Mouse (Mus musculus): Measurements from ENCODE around the gene Jam3. TPM values are rescaled to one million over a fixed set of nuclear protein-coding genes. Genes with fewer than 3 reads are reported as not detected.

The Jam3 gene
- polyA plus RNA-seq, 1 experiment from 2014 or later, result 26.3 TPM

DNA sequence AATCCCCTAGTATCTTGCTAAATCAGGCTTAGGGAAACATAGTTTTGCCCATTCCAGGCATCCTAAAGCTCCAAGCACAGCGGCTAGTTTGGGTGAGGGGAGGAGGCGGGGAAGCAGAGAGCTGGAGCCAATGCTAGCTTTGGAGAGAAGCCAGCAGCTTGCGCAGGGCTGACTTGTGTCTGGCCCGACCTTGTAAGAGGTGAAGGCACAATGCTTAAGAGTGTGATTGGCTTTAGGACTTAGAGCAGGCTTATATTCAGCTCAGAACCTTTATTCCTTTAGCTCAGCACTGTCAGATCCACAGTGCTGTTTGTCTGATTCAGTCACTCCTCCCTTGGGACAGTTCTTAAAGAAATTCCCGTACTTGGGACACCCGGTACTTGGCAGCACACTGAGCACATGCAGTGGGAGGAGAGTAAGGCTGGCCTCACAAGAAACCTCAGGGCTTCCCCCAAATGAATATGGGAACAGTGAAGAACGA, 36.3 kb upstream of the Jam3 start:
- Histone ChIP-seq H3K9ac (ENCODE audit: low read depth, low read length) (no peak overlapping the region), H3K36me3 (ENCODE audit: control insufficient read depth, insufficient read depth, low read length) (no peaks in the 10 kb centered on the region), H3K9me3 (ENCODE audit: control insufficient read depth, low read length) (no peaks in the 10 kb centered on the region), H3K4me3 (ENCODE audit: low read depth, low read length) (no peak overlapping the region), H3K4me2 (peak overlapping the region; percentile 49), H3K4me1 (replicated peaks; ENCODE audit: control insufficient read depth, insufficient read depth, low read length) (peaks cover 6% of the 10 kb centered on the region; the same call in 1 of the 2 replicates), H3K27ac (ENCODE audit: low read depth, low read length) (no peak overlapping the region), H3K27me3 (replicated peaks; ENCODE audit: control insufficient read depth, insufficient read depth, low read length) (no peaks in the 10 kb centered on the region)
- WGBS, result 19% methylated on average over 7 of the region's 7 CpGs
- ATAC-seq (replicated peaks; ENCODE audit: low FRiP score) (peak; percentile 21; the same call in 1 of the 2 replicates), DNase-seq (ENCODE audit: low spot score) (no peak)

DNA sequence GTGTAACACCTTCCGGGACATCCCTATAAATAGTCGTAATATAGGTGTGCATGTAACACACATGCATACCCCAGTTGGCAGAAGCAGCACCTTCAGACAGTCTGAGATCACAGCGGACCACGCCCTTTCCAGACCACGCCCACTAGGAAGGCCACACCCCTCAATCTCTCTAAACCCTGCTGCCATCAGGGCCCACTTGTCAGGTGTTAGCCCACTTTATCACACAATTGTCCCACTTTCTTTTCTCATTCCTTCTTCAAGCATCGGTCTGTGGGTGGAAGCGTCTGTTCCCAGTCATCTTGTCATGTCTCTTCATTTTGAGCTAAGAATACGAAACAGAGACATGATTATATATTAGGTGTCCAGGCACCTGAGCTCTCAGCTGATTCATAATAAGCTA, 35.2 kb upstream of the Jam3 start:
- 70% methylated on average over 8 of the region's 8 CpGs for WGBS
- H3K27ac ChIP-seq (ENCODE audit: low read depth, low read length), result no peak overlapping the region
- H3K4me1 ChIP-seq (replicated peaks; ENCODE audit: control insufficient read depth, insufficient read depth, low read length), result peaks cover 6% of the 10 kb centered on the region; the same call in 1 of the 2 replicates
- no peak overlapping the region for H3K9ac ChIP-seq (ENCODE audit: low read depth, low read length)
- no peaks in the 10 kb centered on the region for H3K27me3 ChIP-seq (replicated peaks; ENCODE audit: control insufficient read depth, insufficient read depth, low read length)
- DNase-seq (ENCODE audit: low spot score), result no peak
- ATAC-seq (replicated peaks; ENCODE audit: low FRiP score), result no peak
- H3K4me3 ChIP-seq (ENCODE audit: low read depth, low read length), result no peak overlapping the region
- H3K9me3 ChIP-seq (ENCODE audit: control insufficient read depth, low read length), result no peaks in the 10 kb centered on the region
- H3K4me2 ChIP-seq, result no peak overlapping the region
- no peaks in the 10 kb centered on the region for H3K36me3 ChIP-seq (ENCODE audit: control insufficient read depth, insufficient read depth, low read length)

DNA sequence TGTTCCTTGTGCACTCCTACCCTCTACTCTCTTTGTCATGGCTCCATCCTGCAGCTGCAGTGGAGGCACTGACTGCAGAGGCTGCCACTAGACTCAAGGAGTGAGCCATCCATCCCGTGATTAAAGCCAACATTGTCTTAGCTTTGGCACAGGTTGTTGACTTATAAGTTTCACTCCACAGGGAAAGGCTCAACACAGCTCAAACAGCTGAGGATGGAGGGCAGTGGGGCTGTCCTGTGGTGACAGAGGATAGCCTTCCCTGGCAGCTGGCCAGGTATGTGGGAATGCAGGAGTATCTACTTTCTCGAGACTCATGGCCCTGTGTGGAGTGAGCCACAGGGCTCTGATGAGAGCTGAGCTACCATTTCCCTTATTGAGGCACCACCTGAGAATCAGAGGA, 34.1 kb upstream of the Jam3 start:
- H3K4me1 ChIP-seq (replicated peaks; ENCODE audit: control insufficient read depth, insufficient read depth, low read length), result peaks cover 6% of the 10 kb centered on the region; the same call in 1 of the 2 replicates
- H3K27me3 ChIP-seq (replicated peaks; ENCODE audit: control insufficient read depth, insufficient read depth, low read length), result no peaks in the 10 kb centered on the region
- H3K4me2 ChIP-seq, result no peak overlapping the region
- no peaks in the 10 kb centered on the region for H3K36me3 ChIP-seq (ENCODE audit: control insufficient read depth, insufficient read depth, low read length)
- H3K27ac ChIP-seq (ENCODE audit: low read depth, low read length), result no peak overlapping the region
- ATAC-seq (replicated peaks; ENCODE audit: low FRiP score), result no peak
- no peak for DNase-seq (ENCODE audit: low spot score)
- no peak overlapping the region for H3K9ac ChIP-seq (ENCODE audit: low read depth, low read length)
- WGBS, result 83% methylated on average over 2 of the region's 2 CpGs
- H3K4me3 ChIP-seq (ENCODE audit: low read depth, low read length), result no peak overlapping the region
- no peaks in the 10 kb centered on the region for H3K9me3 ChIP-seq (ENCODE audit: control insufficient read depth, low read length)

DNA sequence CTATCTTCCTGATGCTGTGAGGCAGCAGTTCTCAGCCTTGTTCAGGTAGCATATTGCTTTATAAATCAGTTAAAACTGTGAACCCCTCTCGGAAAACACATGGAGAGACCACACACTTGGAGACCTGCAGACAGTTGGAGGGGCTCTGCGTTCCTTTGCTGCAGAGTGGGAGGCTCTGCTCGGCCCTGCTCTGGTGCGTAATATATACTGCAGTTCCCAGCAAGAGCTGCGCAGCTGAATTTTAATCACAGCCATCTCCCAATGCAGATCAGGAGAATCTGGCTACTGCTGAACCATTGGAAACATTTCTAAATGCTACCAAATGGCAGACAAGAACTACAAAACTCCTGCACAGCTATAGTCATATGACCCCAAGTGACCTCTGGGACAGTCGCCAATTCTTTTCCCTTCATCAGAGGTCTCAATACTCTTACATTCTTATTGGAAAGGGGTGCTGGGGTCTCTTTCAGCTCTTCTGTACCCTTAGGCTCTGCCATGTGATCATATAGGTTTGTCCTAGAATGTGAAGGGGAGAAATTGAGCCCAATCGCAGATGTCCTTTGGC, 33.5 kb upstream of the Jam3 start:
- WGBS, result 82% methylated on average over 7 of the region's 7 CpGs
- Histone ChIP-seq H3K4me2 (no peak overlapping the region), H3K9ac (ENCODE audit: low read depth, low read length) (no peak overlapping the region), H3K4me1 (replicated peaks; ENCODE audit: control insufficient read depth, insufficient read depth, low read length) (peaks cover 6% of the 10 kb centered on the region; the same call in 1 of the 2 replicates), H3K4me3 (ENCODE audit: low read depth, low read length) (no peak overlapping the region), H3K36me3 (ENCODE audit: control insufficient read depth, insufficient read depth, low read length) (no peaks in the 10 kb centered on the region), H3K27ac (ENCODE audit: low read depth, low read length) (no peak overlapping the region), H3K27me3 (replicated peaks; ENCODE audit: control insufficient read depth, insufficient read depth, low read length) (no peaks in the 10 kb centered on the region), H3K9me3 (ENCODE audit: control insufficient read depth, low read length) (no peaks in the 10 kb centered on the region)
- ATAC-seq (replicated peaks; ENCODE audit: low FRiP score), result no peak
- no peak for DNase-seq (ENCODE audit: low spot score)

DNA sequence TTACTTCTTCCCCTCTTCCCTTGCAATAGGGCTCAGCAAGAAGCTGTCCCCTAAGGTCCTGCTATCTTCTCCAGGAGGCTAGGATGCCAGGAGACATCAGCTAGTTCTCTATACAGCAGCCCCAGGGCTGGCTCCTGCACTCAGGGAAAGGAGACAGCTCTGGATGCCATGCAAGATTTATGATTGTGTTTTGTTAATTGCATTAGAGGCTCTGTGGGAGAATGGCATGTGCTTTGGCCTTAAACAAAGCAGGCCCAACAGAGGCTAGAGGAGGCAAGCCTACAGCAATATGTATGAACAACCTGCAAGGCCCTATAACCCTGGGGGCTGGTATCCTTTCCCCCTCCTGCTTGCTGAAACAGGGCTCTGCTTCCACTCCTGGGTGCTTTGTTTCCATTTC, 30.6 kb upstream of the Jam3 start:
- no peak for ATAC-seq (replicated peaks; ENCODE audit: low FRiP score)

DNA sequence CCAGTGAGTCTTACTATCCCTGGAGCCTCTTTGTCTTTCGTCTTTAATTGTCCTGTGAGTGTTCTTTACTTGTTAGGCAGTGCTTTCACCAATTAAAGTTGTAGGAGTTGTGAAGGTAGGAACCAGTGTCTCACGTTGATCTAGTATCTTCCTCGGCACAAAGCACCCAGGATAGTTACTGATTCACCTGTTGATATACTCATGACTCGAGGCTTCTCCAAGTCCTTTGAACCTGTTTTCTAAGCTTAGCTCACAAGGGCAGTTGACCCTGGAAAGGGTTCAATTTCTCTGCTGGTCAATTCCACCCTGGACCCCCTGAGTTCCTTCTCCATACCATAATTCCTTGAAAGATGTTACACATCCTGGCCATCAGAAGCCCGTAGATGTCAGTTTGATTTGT, 26.9 kb upstream of the Jam3 start:
- no peaks in the 10 kb centered on the region for H3K36me3 ChIP-seq (ENCODE audit: control insufficient read depth, insufficient read depth, low read length)
- H3K27ac ChIP-seq (ENCODE audit: low read depth, low read length), result no peak overlapping the region
- H3K27me3 ChIP-seq (replicated peaks; ENCODE audit: control insufficient read depth, insufficient read depth, low read length), result no peaks in the 10 kb centered on the region
- H3K9ac ChIP-seq (ENCODE audit: low read depth, low read length), result no peak overlapping the region
- H3K4me2 ChIP-seq, result no peak overlapping the region
- no peaks in the 10 kb centered on the region for H3K9me3 ChIP-seq (ENCODE audit: control insufficient read depth, low read length)
- DNase-seq (ENCODE audit: low spot score) (no peak), ATAC-seq (replicated peaks; ENCODE audit: low FRiP score) (no peak)
- 73% methylated on average over 5 of the region's 5 CpGs for WGBS
- no peak overlapping the region for H3K4me3 ChIP-seq (ENCODE audit: low read depth, low read length)
- no peaks in the 10 kb centered on the region for H3K4me1 ChIP-seq (replicated peaks; ENCODE audit: control insufficient read depth, insufficient read depth, low read length)

More for the DNA sequence above, 30.6 kb upstream of the Jam3 start:
- Histone ChIP-seq H3K9me3 (ENCODE audit: control insufficient read depth, low read length) (no peaks in the 10 kb centered on the region), H3K9ac (ENCODE audit: low read depth, low read length) (no peak overlapping the region), H3K27me3 (replicated peaks; ENCODE audit: control insufficient read depth, insufficient read depth, low read length) (no peaks in the 10 kb centered on the region), H3K36me3 (ENCODE audit: control insufficient read depth, insufficient read depth, low read length) (no peaks in the 10 kb centered on the region), H3K4me1 (replicated peaks; ENCODE audit: control insufficient read depth, insufficient read depth, low read length) (no peaks in the 10 kb centered on the region), H3K4me3 (ENCODE audit: low read depth, low read length) (no peak overlapping the region), H3K4me2 (no peak overlapping the region), H3K27ac (ENCODE audit: low read depth, low read length) (no peak overlapping the region)
- no peak for DNase-seq (ENCODE audit: low spot score)

DNA sequence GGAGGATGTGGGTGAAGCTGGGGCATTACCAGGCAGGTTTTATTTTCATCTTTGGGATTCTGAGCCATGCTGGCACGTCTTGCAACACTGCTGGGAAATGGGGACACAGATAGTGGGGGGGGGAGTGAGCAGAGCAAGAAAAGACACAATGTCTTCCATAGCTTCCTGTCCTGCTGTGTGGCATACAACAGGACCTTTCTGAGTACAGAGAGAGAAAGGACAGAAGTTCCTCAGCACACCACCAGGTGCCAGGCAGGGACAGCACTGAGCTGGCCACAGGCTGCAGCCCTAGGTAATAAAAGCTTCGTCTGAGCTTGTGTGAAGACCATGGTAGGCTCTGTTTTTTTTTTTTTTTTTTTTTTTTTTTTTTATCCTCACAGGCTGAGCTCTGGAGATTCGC, 25.3 kb upstream of the Jam3 start:
- no peaks in the 10 kb centered on the region for H3K4me1 ChIP-seq (replicated peaks; ENCODE audit: control insufficient read depth, insufficient read depth, low read length)
- H3K4me2 ChIP-seq, result no peak overlapping the region
- no peaks in the 10 kb centered on the region for H3K36me3 ChIP-seq (ENCODE audit: control insufficient read depth, insufficient read depth, low read length)
- no peaks in the 10 kb centered on the region for H3K9me3 ChIP-seq (ENCODE audit: control insufficient read depth, low read length)
- H3K27me3 ChIP-seq (replicated peaks; ENCODE audit: control insufficient read depth, insufficient read depth, low read length), result no peaks in the 10 kb centered on the region
- H3K27ac ChIP-seq (ENCODE audit: low read depth, low read length), result no peak overlapping the region
- DNase-seq (ENCODE audit: low spot score) (no peak), ATAC-seq (replicated peaks; ENCODE audit: low FRiP score) (no peak)
- WGBS, result 50% methylated on average over 3 of the region's 3 CpGs
- H3K4me3 ChIP-seq (ENCODE audit: low read depth, low read length), result no peak overlapping the region
- no peak overlapping the region for H3K9ac ChIP-seq (ENCODE audit: low read depth, low read length)

DNA sequence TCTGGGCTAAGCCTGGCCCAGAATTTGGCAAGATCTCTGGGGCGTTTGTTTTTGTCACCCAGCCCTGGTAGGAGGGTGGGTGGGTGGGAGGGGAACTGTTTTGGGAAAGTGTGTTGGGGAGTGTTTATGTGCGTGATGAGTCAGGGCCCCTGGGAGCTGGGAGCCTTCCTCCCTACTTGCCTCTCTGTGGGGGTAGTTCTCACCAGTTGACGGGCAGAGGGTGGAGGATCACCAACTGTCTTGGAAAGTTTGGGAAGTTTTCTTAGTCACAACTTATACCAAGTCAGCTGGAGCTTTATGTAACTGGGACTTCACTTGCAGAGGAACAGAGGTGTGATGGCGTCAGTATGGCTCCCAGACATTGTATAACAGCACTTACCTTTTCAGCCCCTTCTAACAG, 23.7 kb upstream of the Jam3 start:
- ATAC-seq (replicated peaks; ENCODE audit: low FRiP score), result no peak
- no peaks in the 10 kb centered on the region for H3K27me3 ChIP-seq (replicated peaks; ENCODE audit: control insufficient read depth, insufficient read depth, low read length)
- no peak overlapping the region for H3K4me3 ChIP-seq (ENCODE audit: low read depth, low read length)
- H3K9ac ChIP-seq (ENCODE audit: low read depth, low read length), result no peak overlapping the region
- no peak for DNase-seq (ENCODE audit: low spot score)
- no peaks in the 10 kb centered on the region for H3K4me1 ChIP-seq (replicated peaks; ENCODE audit: control insufficient read depth, insufficient read depth, low read length)
- H3K4me2 ChIP-seq, result no peak overlapping the region
- no peaks in the 10 kb centered on the region for H3K36me3 ChIP-seq (ENCODE audit: control insufficient read depth, insufficient read depth, low read length)
- 76% methylated on average over 4 of the region's 4 CpGs for WGBS
- no peak overlapping the region for H3K27ac ChIP-seq (ENCODE audit: low read depth, low read length)
- H3K9me3 ChIP-seq (ENCODE audit: control insufficient read depth, low read length), result no peaks in the 10 kb centered on the region

DNA sequence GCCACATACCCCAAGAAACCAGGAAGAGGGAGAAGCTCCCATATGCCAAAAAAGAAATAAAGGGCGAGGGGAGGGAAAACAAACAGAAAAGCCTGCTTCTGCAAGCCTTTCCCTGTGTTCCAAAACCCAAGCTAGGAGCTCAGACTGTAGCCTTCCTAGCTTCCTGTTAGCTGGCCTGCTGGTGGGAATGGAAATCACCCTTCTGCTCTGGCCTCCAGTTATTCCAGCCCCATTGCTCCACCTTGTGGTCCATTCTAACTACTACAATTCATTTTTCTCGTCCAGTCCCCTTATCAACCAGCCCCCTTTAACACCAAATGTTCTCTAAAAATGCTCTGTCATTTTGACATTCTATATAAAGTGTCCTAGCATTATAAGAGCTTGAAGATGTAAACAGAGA, 20.9 kb upstream of the Jam3 start:
- ATAC-seq (replicated peaks; ENCODE audit: low FRiP score) (no peak), DNase-seq (ENCODE audit: low spot score) (no peak)
- Histone ChIP-seq H3K9me3 (ENCODE audit: control insufficient read depth, low read length) (no peaks in the 10 kb centered on the region), H3K4me3 (ENCODE audit: low read depth, low read length) (no peak overlapping the region), H3K4me2 (no peak overlapping the region), H3K36me3 (ENCODE audit: control insufficient read depth, insufficient read depth, low read length) (no peaks in the 10 kb centered on the region), H3K4me1 (replicated peaks; ENCODE audit: control insufficient read depth, insufficient read depth, low read length) (no peaks in the 10 kb centered on the region), H3K9ac (ENCODE audit: low read depth, low read length) (no peak overlapping the region), H3K27ac (ENCODE audit: low read depth, low read length) (no peak overlapping the region), H3K27me3 (replicated peaks; ENCODE audit: control insufficient read depth, insufficient read depth, low read length) (no peaks in the 10 kb centered on the region)
- 4% methylated on average over 2 of the region's 2 CpGs for WGBS
